Mouse (Mus musculus) limb, embryonic 11.5 days (tissue): ENCODE measurements around the gene Gm973. TPM values are rescaled to one million over a fixed set of nuclear protein-coding genes. Genes with fewer than 3 reads are reported as not detected.
A peak's percentile ranks its signal among the peaks of the same experiment; 100 is the strongest.

Experiments used
- ATAC-seq: fragments of 200-750 bp; cut with Nextera tagmentation; 2 replicates; pipeline ENCODE4 v1.8.0; 2017; ENCODE audit warnings: low read depth; ENCODE audit not compliant: insufficient number of reproducible peaks, low FRiP score, low TSS enrichment
- DNase-seq: peaks from one replicate; pipeline ENCODE4 v3.0.0-alpha.2; 2015; ENCODE audit warnings: low spot score
- H3K27ac ChIP-seq: fragments of 300-500 bp; sonication (generic); replicated peaks from 2 replicates; pipeline ENCODE4 v1.5.1; 2014; ENCODE audit warnings: low read depth, mild to moderate bottlenecking, low read length
- H3K27me3 ChIP-seq: fragments of 300-500 bp; sonication (generic); 2 replicates; pipeline ENCODE4 v1.6.1; 2014; ENCODE audit warnings: mild to moderate bottlenecking, low read length, mixed read lengths; ENCODE audit not compliant: control insufficient read depth, insufficient read depth
- H3K36me3 ChIP-seq: fragments of 300-500 bp; sonication (generic); 2 replicates; pipeline ENCODE4 v1.6.1; 2014; ENCODE audit warnings: mild to moderate bottlenecking, low read length, moderate library complexity, mixed read lengths; ENCODE audit not compliant: control insufficient read depth, insufficient read depth
- H3K4me1 ChIP-seq: fragments of 300-500 bp; sonication (generic); 2 replicates; pipeline ENCODE4 v1.6.1; 2014; ENCODE audit warnings: low read length, mixed read lengths; ENCODE audit not compliant: control insufficient read depth, insufficient read depth
- H3K4me2 ChIP-seq: fragments of 300-500 bp; sonication (generic); 2 replicates; pipeline ENCODE4 v1.6.1; 2014; ENCODE audit warnings: low read depth, mild to moderate bottlenecking, moderate library complexity; ENCODE audit not compliant: severe bottlenecking
- H3K4me3 ChIP-seq: fragments of 300-500 bp; sonication (generic); 2 replicates; pipeline ENCODE4 v1.5.1; 2014; ENCODE audit warnings: low read depth, low read length
- H3K9ac ChIP-seq: fragments of 300-500 bp; sonication (generic); 2 replicates; pipeline ENCODE4 v1.6.1; 2014; ENCODE audit warnings: mild to moderate bottlenecking, low read length
- H3K9me3 ChIP-seq: fragments of 300-500 bp; sonication (generic); 2 replicates; pipeline ENCODE4 v1.6.1; 2016; ENCODE audit warnings: low read length; ENCODE audit not compliant: control insufficient read depth
- WGBS: fragments of 180-500 bp; shearing (Covaris S2); extraction: QIAGEN DNeasy Blood & Tissue Kit; methylation state at CpG from one replicate; pipeline ENCODE4 v1.1.7; 2014; 5-methylcytosine and 5-hydroxymethylcytosine counted together
- polyA plus RNA-seq: library from polyadenylated mRNA; unstranded; fragments of >200 nt; fragmentation: Nextera tagmentation; extraction: Ambion mirVana; gene quantifications from 2 replicates; pipeline ENCODE4 v1.2.1, GENCODE M21; 2014

The Gm973 gene
- polyA plus RNA-seq, 1 experiment from 2014 or later = 0.51 TPM

GRCm38 (mm10) chr1:59593622-59594035 lies 77.6 kb downstream of the Gm973 start:
- 81% methylated on average over 2 of the region's 2 CpGs for WGBS
- no peak for DNase-seq
- peaks cover 6% of the 10 kb centered on the region for H3K4me1 ChIP-seq

GRCm38 (mm10) chr1:59594586-59595266 lies 78.7 kb downstream of the Gm973 start:
- H3K9ac ChIP-seq = no peak overlapping the region
- no peak overlapping the region for H3K4me2 ChIP-seq
- no peak overlapping the region for H3K4me3 ChIP-seq
- H3K36me3 ChIP-seq = no peaks in the 10 kb centered on the region
- whole genome bisulfite sequencing = 48% methylated on average over 11 of the region's 11 CpGs
- no peak for DNase-seq
- ATAC-seq = no peak
- no peak overlapping the region for H3K27ac ChIP-seq
- H3K27me3 ChIP-seq = 0 out of 2 replicates have a peak, but pooled peaks cover 3% of the 10 kb centered on the region
- H3K9me3 ChIP-seq = no peaks in the 10 kb centered on the region
- peaks cover 6% of the 10 kb centered on the region for H3K4me1 ChIP-seq

More at GRCm38 (mm10) chr1:59593622-59594035, 77.6 kb downstream of the Gm973 start:
- Histone ChIP-seq H3K9me3 (no peaks in the 10 kb centered on the region), H3K9ac (no peak overlapping the region), H3K4me2 (no peak overlapping the region; the same call in 1 of the 2 replicates), H3K4me3 (no peak overlapping the region), H3K27me3 (0 out of 2 replicates have a peak, but pooled peaks cover 3% of the 10 kb centered on the region), H3K36me3 (no peaks in the 10 kb centered on the region), H3K27ac (no peak overlapping the region)
- ATAC-seq = no peak

DNA sequence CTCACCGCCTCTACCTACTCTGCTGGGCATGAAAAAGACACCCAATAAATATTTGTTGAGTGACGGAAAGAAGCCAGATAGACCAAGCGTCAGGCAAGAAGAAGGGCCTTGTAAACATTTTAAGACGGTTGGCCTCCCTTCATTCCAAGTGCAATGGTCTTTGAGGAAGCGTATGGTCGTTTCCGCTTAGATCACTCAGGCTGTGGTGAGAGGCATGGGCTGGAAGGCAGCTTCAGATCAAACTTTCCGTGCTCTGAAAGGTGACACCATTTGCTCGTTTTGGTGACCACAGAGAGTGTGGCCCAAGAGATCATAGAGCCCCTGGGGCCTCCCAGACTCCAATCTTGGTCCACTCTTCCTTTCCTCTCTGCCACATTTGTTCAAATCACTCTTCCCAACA lies 79.5 kb downstream of the Gm973 start:
- Histone ChIP-seq H3K27me3 (0 out of 2 replicates have a peak, but pooled peaks cover 3% of the 10 kb centered on the region), H3K9ac (no peak overlapping the region)

DNA sequence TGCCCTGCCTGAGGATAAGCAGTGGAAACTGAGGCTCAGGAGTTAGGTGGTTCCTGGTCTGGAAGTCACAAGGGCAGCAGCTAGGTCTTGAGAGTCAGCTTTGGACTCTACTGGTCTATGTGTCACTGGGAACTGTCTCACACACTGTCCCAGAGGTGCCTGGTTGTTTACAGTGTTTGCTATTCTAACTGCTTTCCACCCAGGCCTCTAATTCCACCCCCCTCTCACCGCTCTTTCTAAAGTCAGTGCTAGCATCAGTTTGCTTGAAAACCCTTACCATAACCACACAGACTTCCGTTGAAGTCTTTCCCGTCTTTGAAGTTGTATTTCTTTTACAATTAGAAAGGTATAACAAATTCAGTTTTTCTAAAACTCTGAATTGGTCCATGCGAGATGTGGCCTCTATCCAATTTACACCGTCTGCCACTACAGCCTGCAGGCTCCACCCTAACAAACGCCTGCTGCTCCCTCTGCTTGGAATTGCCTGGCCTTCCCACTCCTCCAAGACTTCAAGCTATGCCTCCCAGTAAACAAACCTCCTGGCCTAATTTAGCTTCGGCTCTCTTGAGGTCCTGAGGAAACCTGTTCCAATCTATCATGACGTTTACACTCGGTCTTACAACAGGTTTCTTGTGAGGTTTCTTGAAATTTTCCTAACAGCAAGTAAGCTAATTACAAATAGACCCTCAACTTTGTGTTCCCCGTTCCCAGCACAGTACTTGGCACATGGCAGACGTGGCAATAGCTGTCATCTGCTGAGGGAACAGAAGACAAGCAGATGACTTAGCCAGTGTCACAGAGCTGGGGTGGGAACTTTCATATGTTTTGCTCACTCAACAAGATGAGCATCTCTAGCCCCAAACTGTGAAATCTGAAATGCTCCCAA lies 86.7 kb downstream of the Gm973 start:
- no peak for DNase-seq
- Histone ChIP-seq H3K27ac (no peak overlapping the region), H3K4me1 (no peaks in the 10 kb centered on the region), H3K9ac (no peak overlapping the region), H3K4me2 (no peak overlapping the region), H3K27me3 (no peaks in the 10 kb centered on the region), H3K4me3 (no peak overlapping the region), H3K9me3 (no peaks in the 10 kb centered on the region), H3K36me3 (no peaks in the 10 kb centered on the region)
- WGBS = 32% methylated on average over 11 of the region's 11 CpGs
- no peak for ATAC-seq

More for the DNA sequence above, 79.5 kb downstream of the Gm973 start:
- H3K36me3 ChIP-seq = no peaks in the 10 kb centered on the region
- H3K4me2 ChIP-seq = no peak overlapping the region
- ATAC-seq (no peak), DNase-seq (no peak)
- H3K27ac ChIP-seq = no peak overlapping the region
- no peaks in the 10 kb centered on the region for H3K9me3 ChIP-seq
- WGBS = 47% methylated on average over 9 of the region's 9 CpGs
- no peak overlapping the region for H3K4me3 ChIP-seq
- peaks cover 6% of the 10 kb centered on the region for H3K4me1 ChIP-seq

DNA sequence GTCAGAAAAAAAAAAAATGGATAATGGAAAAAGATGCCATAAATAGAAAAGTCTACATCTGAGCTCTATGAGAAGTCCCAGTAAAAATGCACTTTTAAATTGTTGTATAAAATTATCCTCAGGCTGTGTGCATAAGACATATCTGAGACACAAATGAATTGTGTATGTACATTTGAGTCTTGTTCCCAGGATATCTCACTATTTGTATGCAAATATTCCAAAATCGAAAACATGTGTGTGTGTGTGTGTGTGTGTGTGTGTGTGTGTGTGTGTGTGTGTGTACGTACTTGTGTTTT lies 87.3 kb downstream of the Gm973 start:
- no peak for ATAC-seq
- WGBS = 84% methylated on average over 2 of the region's 2 CpGs
- no peak overlapping the region for H3K9ac ChIP-seq
- no peak for DNase-seq
- H3K27me3 ChIP-seq = no peaks in the 10 kb centered on the region
- H3K9me3 ChIP-seq = no peaks in the 10 kb centered on the region
- no peak overlapping the region for H3K4me3 ChIP-seq
- no peak overlapping the region for H3K27ac ChIP-seq
- H3K36me3 ChIP-seq = no peaks in the 10 kb centered on the region
- no peaks in the 10 kb centered on the region for H3K4me1 ChIP-seq
- H3K4me2 ChIP-seq = no peak overlapping the region

DNA sequence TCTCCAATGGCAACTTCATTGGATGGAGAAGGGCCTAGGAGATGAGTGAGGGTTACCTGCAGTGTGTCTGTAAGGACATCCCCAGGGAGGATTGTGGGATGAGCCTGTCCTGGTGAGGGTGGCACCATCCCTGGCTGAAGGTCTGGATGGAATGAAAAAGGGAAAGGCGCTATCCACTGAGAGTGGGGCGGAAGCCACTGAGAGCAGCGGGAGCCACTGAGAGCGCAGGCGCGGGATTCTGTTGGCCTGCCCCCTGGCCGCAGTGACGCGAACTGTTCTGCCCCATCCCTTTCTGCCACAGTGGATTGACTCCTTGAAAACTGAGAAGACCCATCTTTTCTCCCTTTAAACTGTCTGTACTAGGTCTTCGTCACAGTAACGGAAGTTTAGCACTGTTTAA lies 87.8 kb downstream of the Gm973 start:
- Histone ChIP-seq H3K9ac (no peak overlapping the region), H3K4me1 (no peaks in the 10 kb centered on the region), H3K36me3 (no peaks in the 10 kb centered on the region), H3K27me3 (no peaks in the 10 kb centered on the region), H3K4me3 (no peak overlapping the region), H3K4me2 (0 out of 2 replicates have a peak overlapping the region, but pooled peaks have one; percentile 4), H3K27ac (no peak overlapping the region), H3K9me3 (no peaks in the 10 kb centered on the region)
- ATAC-seq (no peak), DNase-seq (peak; percentile 69)
- WGBS = 23% methylated on average over 11 of the region's 11 CpGs

- no peak for ATAC-seq
- DNase-seq = no peak
- no peaks in the 10 kb centered on the region for H3K9me3 ChIP-seq
- H3K36me3 ChIP-seq = no peaks in the 10 kb centered on the region
- H3K27ac ChIP-seq = no peak overlapping the region
- no peaks in the 10 kb centered on the region for H3K4me1 ChIP-seq
- no peak overlapping the region for H3K4me2 ChIP-seq
- no peak overlapping the region for H3K9ac ChIP-seq
- WGBS = 87% methylated on average over 13 of the region's 13 CpGs
- no peaks in the 10 kb centered on the region for H3K27me3 ChIP-seq
- no peak overlapping the region for H3K4me3 ChIP-seq
Measured at GRCm38 (mm10) chr1:59606479-59606878, 90.4 kb downstream of the Gm973 start.

- DNase-seq = no peak
- Histone ChIP-seq H3K4me2 (no peak overlapping the region), H3K4me1 (no peaks in the 10 kb centered on the region), H3K4me3 (no peak overlapping the region), H3K27ac (no peak overlapping the region), H3K9me3 (no peaks in the 10 kb centered on the region), H3K36me3 (no peaks in the 10 kb centered on the region), H3K27me3 (no peaks in the 10 kb centered on the region), H3K9ac (no peak overlapping the region)
- 69% methylated on average over 7 of the region's 7 CpGs for WGBS
- no peak for ATAC-seq
Measured at GRCm38 (mm10) chr1:59607071-59607470, 91.0 kb downstream of the Gm973 start.
